Mouse (Mus musculus) stomach, embryonic 16.5 days (tissue): ENCODE measurements around the gene Ptger4. TPM values are rescaled to one million over a fixed set of nuclear protein-coding genes. Genes with fewer than 3 reads are reported as not detected.

ENCODE experiments used
- ATAC-seq: fragments of 200-750 bp; cut with Nextera tagmentation; 2 replicates; pipeline ENCODE4 v1.8.0; 2017; ENCODE audit warnings: moderate number of reproducible peaks, moderate TSS enrichment; ENCODE audit not compliant: insufficient read depth, low FRiP score
- H3K27ac ChIP-seq: fragments of 300-500 bp; sonication (generic); 2 replicates; pipeline ENCODE4 v1.5.1; 2014; ENCODE audit warnings: low read length
- H3K27me3 ChIP-seq: fragments of 300-500 bp; sonication (generic); 2 replicates; pipeline ENCODE4 v1.6.1; 2014; ENCODE audit warnings: low read length, control low read depth, mixed read lengths; ENCODE audit not compliant: control insufficient read depth, insufficient read depth
- H3K36me3 ChIP-seq: fragments of 300-500 bp; sonication (generic); 2 replicates; pipeline ENCODE4 v1.6.1; 2014; ENCODE audit warnings: low read length; ENCODE audit not compliant: control insufficient read depth, insufficient read depth
- H3K4me1 ChIP-seq: fragments of 300-500 bp; sonication (generic); 2 replicates; pipeline ENCODE4 v1.6.1; 2014; ENCODE audit warnings: low read length, control low read depth, mixed read lengths; ENCODE audit not compliant: control insufficient read depth, insufficient read depth
- H3K4me2 ChIP-seq: fragments of 300-500 bp; sonication (generic); 2 replicates; pipeline ENCODE4 v1.6.1; 2014; ENCODE audit warnings: low read depth, low read length, mixed read lengths
- H3K4me3 ChIP-seq: fragments of 300-500 bp; sonication (generic); replicated peaks from 2 replicates; pipeline ENCODE4 v1.5.1; 2014; ENCODE audit warnings: mild to moderate bottlenecking, low read length
- H3K9ac ChIP-seq: fragments of 300-500 bp; sonication (generic); 2 replicates; pipeline ENCODE4 v1.6.1; 2014; ENCODE audit warnings: low read length
- H3K9me3 ChIP-seq: fragments of 300-500 bp; sonication (generic); replicated peaks from 2 replicates; pipeline ENCODE4 v1.6.1; 2016; ENCODE audit warnings: low read length, control low read depth; ENCODE audit not compliant: control insufficient read depth
- WGBS: fragments of 180-500 bp; shearing (Covaris S2); extraction: QIAGEN DNeasy Blood & Tissue Kit; methylation state at CpG from one replicate; pipeline ENCODE4 v1.1.7; 2014; 5-methylcytosine and 5-hydroxymethylcytosine counted together
- polyA plus RNA-seq: library from polyadenylated mRNA; unstranded; fragments of >200 nt; fragmentation: Nextera tagmentation; extraction: Ambion mirVana; gene quantifications from 2 replicates; pipeline ENCODE4 v1.2.1, GENCODE M21; 2015

Gene Ptger4
- 7.0 and 8.5 TPM in 2 replicates for polyA plus RNA-seq

DNA sequence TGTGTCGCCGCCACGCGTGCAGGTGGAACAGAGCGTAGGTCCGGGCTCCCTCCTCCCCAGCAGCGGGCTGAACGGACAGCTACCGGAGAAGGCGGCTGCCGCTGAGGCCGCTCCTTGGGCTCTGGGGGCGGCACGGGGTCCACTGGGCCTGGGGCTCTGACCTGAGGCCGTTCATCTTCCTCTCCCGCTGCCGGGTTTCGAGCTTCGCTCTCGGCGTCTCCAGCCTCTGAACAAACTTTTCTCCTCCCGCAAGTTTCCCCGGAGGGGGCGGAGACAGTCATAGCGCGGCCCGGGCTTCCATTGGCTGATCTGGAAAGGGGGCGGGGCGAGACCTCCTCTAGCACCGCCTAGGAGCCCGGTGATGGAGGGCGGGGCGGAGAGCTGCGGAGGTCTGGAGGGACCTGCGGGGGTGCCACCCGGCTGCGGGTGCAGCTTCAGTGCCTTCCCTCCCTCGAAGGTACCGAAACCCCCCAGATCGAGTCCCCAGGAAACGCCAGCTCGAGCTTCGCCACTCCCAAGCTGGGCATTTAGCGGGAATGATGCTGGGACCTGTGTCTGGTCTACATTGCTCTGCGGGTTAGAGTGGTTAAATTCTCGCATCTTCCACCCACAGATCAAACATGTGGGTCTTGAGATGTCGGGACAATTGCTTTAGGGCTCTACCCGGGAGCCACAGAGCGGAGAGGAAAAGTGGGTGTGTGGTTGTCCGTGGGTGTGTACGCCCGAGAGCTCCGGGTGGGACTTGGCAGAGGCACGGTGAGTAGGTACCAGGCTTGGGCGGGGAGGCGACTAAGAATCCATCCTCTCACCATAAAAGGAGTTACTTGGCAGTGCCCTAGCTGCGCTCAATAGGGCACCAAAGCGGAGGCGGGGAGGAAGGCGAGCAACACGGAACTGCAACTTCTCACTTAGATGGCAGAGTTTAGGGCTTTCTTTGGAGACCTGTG is at the start of gene Ptger4:
Gene Ptger4, minus strand, starts transcription at position 229 of the 947 bp plus-strand sequence.
- under 1% methylated on average over 61 of the region's 61 CpGs for WGBS

GRCm38 (mm10) chr15:5288412-5288811 is 44.4 kb upstream of the Ptger4 start:
- no peaks in the 10 kb centered on the region for H3K9me3 ChIP-seq
- no peaks in the 10 kb centered on the region for H3K27me3 ChIP-seq
- no peaks in the 10 kb centered on the region for H3K4me1 ChIP-seq
- no peaks in the 10 kb centered on the region for H3K36me3 ChIP-seq
- no peak overlapping the region for H3K4me3 ChIP-seq
- H3K9ac ChIP-seq, result no peak overlapping the region
- H3K27ac ChIP-seq, result no peak overlapping the region
- WGBS, result 78% methylated on average over 8 of the region's 8 CpGs
- ATAC-seq, result no peak
- H3K4me2 ChIP-seq, result no peak overlapping the region

More for the DNA sequence above, at the start of gene Ptger4:
- peak within 1 kb of the TSS; percentile 60 for H3K4me3 ChIP-seq
- H3K4me2 ChIP-seq, result peak within 1 kb of the TSS; percentile 92
- no peaks in the 10 kb centered on the region for H3K9me3 ChIP-seq
- ATAC-seq, result peak; percentile 96
- H3K27ac ChIP-seq, result no peak within 1 kb of the TSS; the same call in 1 of the 2 replicates
- H3K27me3 ChIP-seq, result peaks cover 10% of the 10 kb centered on the region
- no peaks in the 10 kb centered on the region for H3K36me3 ChIP-seq
- peak within 1 kb of the TSS; percentile 67 for H3K9ac ChIP-seq
- peaks cover 12% of the 10 kb centered on the region for H3K4me1 ChIP-seq

- no peak overlapping the region for H3K9ac ChIP-seq
- no peaks in the 10 kb centered on the region for H3K36me3 ChIP-seq
- no peak overlapping the region for H3K27ac ChIP-seq
- H3K4me2 ChIP-seq, result no peak overlapping the region
- ATAC-seq, result no peak
- no peak overlapping the region for H3K4me3 ChIP-seq
- no peaks in the 10 kb centered on the region for H3K9me3 ChIP-seq
- H3K27me3 ChIP-seq, result no peaks in the 10 kb centered on the region
- WGBS, result 76% methylated on average over 5 of the region's 5 CpGs
- H3K4me1 ChIP-seq, result no peaks in the 10 kb centered on the region
These were observed 43.1 kb upstream of the Ptger4 start for GRCm38 (mm10) chr15:5287072-5287471.

DNA sequence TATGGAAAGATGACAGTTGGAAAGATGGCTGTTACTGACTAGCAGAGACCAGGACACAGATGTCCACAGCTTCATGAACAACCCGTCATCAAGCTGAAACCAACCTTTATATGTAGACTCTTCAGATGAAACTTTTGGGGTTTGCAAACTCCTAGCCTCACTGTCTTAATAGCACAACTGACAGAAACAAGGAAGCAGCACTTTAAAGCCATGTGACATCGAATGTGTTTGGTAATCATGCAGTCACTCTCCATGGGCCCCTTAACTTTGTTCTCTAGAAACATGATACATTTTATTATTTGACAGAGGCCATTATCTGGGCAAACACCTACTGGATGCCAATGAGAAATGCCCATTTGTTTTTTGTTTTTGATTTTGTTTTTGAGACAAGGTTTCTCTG is 37.3 kb upstream of the Ptger4 start:
- Histone ChIP-seq H3K27ac (no peak overlapping the region), H3K9me3 (peaks cover 6% of the 10 kb centered on the region), H3K9ac (no peak overlapping the region), H3K4me1 (no peaks in the 10 kb centered on the region), H3K27me3 (no peaks in the 10 kb centered on the region), H3K4me3 (no peak overlapping the region), H3K36me3 (no peaks in the 10 kb centered on the region), H3K4me2 (no peak overlapping the region)
- no peak for ATAC-seq
- WGBS, result 88% methylated on average over 2 of the region's 2 CpGs

- Histone ChIP-seq H3K36me3 (no peaks in the 10 kb centered on the region), H3K4me1 (no peaks in the 10 kb centered on the region), H3K9me3 (peaks cover 6% of the 10 kb centered on the region), H3K4me2 (no peak overlapping the region), H3K27me3 (no peaks in the 10 kb centered on the region), H3K9ac (no peak overlapping the region), H3K4me3 (no peak overlapping the region), H3K27ac (no peak overlapping the region)
- WGBS, result 46% methylated on average over 4 of the region's 4 CpGs
- ATAC-seq, result no peak
These were observed 35.8 kb upstream of the Ptger4 start for GRCm38 (mm10) chr15:5279831-5280230.

GRCm38 (mm10) chr15:5278525-5278924 is 34.5 kb upstream of the Ptger4 start:
- Histone ChIP-seq H3K36me3 (no peaks in the 10 kb centered on the region), H3K27ac (no peak overlapping the region), H3K27me3 (no peaks in the 10 kb centered on the region), H3K9ac (no peak overlapping the region), H3K9me3 (peaks cover 6% of the 10 kb centered on the region), H3K4me1 (no peaks in the 10 kb centered on the region), H3K4me2 (no peak overlapping the region), H3K4me3 (no peak overlapping the region)
- ATAC-seq, result no peak

- H3K9ac ChIP-seq, result no peak overlapping the region
- no peaks in the 10 kb centered on the region for H3K27me3 ChIP-seq
- no peak overlapping the region for H3K4me2 ChIP-seq
- H3K4me1 ChIP-seq, result no peaks in the 10 kb centered on the region
- H3K9me3 ChIP-seq, result peaks cover 6% of the 10 kb centered on the region
- 88% methylated on average over 1 of the region's 1 CpGs for WGBS
- H3K27ac ChIP-seq, result no peak overlapping the region
- H3K4me3 ChIP-seq, result no peak overlapping the region
- no peaks in the 10 kb centered on the region for H3K36me3 ChIP-seq
- no peak for ATAC-seq
These were observed 30.0 kb upstream of the Ptger4 start for GRCm38 (mm10) chr15:5273981-5274380.

- H3K36me3 ChIP-seq, result no peaks in the 10 kb centered on the region
- WGBS, result 68% methylated on average over 3 of the region's 3 CpGs
- ATAC-seq, result no peak
These were observed 22.1 kb upstream of the Ptger4 start for GRCm38 (mm10) chr15:5266095-5266494.

GRCm38 (mm10) chr15:5262874-5263504 is 19.0 kb upstream of the Ptger4 start:
- Histone ChIP-seq H3K9ac (no peak overlapping the region), H3K4me2 (no peak overlapping the region), H3K27me3 (no peaks in the 10 kb centered on the region), H3K27ac (no peak overlapping the region), H3K4me1 (no peaks in the 10 kb centered on the region; the same call in 1 of the 2 replicates), H3K4me3 (no peak overlapping the region), H3K36me3 (no peaks in the 10 kb centered on the region), H3K9me3 (no peaks in the 10 kb centered on the region)
- 69% methylated on average over 10 of the region's 10 CpGs for WGBS
- ATAC-seq, result no peak

More at GRCm38 (mm10) chr15:5266095-5266494, 22.1 kb upstream of the Ptger4 start:
- no peaks in the 10 kb centered on the region for H3K27me3 ChIP-seq
- H3K4me3 ChIP-seq, result no peak overlapping the region
- H3K27ac ChIP-seq, result no peak overlapping the region
- no peaks in the 10 kb centered on the region for H3K4me1 ChIP-seq
- no peak overlapping the region for H3K4me2 ChIP-seq
- no peak overlapping the region for H3K9ac ChIP-seq
- no peaks in the 10 kb centered on the region for H3K9me3 ChIP-seq
